Mouse (Mus musculus): ENCODE data around the gene Zfp869.
"Not testable (repeated sequence)": the region's sequence is repeated elsewhere in the genome, so short reads cannot be mapped to it uniquely, and the experiment has no call there.

Zfp869 gene

DNA sequence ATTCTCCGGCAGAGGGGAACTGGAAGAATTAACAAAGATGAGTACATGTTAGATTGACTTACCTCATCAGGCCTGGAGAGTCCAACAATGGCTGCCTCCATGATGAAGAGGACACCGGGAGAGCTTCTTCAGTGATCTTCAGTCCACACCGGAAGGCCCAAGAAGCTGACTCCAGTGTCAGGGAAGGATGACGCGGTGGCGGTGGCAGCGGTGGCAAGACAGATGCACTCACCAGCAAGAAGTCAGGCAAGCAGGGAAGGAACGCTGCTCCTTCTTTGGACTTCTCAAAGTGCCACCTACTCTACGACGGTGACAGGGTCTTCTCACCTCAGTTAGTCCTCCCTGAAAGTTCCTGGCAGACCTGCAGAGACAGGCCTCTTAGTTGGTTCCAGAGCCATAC, at the start of gene Zfp869:
Gene Zfp869, minus strand, starts transcription at position 101 of the 400 bp plus-strand sequence.
- DNase-seq (ENCODE audit: low read depth, low spot score); H3K27me3 ChIP-seq (ENCODE audit: control insufficient read depth, insufficient read depth, low read length, poor library complexity, severe bottlenecking): not testable (repeated sequence)
- H3K36me3 ChIP-seq (ENCODE audit: control insufficient read depth, insufficient read depth, low read length, poor library complexity, severe bottlenecking), result peaks cover 39% of the 10 kb centered on the region

DNA sequence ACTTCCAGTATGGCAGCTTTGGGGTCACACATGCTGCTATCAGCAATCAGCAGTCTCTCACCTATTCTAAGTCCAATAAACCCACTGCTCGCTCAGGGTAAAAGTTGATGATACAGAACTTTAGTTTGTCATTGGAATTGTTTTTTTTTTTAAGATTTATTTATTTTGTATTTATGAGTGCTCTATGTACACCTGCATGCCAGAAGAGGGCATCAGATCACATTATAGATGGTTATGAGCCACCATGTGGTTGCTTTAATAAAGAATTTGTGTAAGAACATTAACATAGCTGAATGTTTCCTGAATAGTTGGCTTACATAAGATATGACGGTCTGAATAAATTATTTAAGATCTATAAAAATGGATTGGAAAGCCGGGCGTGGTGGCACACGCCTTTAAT, 47.8 kb upstream of the Zfp869 start:
- H3K36me3 ChIP-seq (ENCODE audit: control insufficient read depth, insufficient read depth, low read length, poor library complexity, severe bottlenecking), result 0 out of 2 replicates have a peak, but pooled peaks cover 2% of the 10 kb centered on the region
- H3K27me3 ChIP-seq (ENCODE audit: control insufficient read depth, insufficient read depth, low read length, poor library complexity, severe bottlenecking), result no peaks in the 10 kb centered on the region
- DNase-seq (ENCODE audit: low read depth, low spot score), result no peak

DNA sequence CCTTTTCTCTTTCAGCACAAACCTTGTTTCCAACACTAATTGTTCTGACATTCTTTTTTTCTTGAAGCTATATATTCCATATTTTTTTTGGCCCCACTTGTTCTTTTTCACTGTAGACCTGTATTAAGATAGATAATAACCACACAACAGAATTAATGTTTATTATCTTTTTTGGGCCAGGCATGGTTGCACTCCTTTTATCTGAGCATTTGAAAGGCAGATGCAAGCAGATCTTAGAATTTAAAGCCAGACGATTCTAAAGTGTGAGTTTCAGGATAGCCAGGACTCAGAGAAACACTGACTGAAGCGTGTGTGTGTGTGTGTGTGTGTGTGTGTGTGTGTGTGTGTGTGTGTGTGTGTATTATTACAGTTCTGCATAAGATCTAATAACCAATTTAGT, 41.9 kb upstream of the Zfp869 start:
- no peaks in the 10 kb centered on the region for H3K36me3 ChIP-seq (ENCODE audit: control insufficient read depth, insufficient read depth, low read length, poor library complexity, severe bottlenecking)
- DNase-seq (ENCODE audit: low read depth, low spot score), result no peak
- no peaks in the 10 kb centered on the region for H3K27me3 ChIP-seq (ENCODE audit: control insufficient read depth, insufficient read depth, low read length, poor library complexity, severe bottlenecking)

DNA sequence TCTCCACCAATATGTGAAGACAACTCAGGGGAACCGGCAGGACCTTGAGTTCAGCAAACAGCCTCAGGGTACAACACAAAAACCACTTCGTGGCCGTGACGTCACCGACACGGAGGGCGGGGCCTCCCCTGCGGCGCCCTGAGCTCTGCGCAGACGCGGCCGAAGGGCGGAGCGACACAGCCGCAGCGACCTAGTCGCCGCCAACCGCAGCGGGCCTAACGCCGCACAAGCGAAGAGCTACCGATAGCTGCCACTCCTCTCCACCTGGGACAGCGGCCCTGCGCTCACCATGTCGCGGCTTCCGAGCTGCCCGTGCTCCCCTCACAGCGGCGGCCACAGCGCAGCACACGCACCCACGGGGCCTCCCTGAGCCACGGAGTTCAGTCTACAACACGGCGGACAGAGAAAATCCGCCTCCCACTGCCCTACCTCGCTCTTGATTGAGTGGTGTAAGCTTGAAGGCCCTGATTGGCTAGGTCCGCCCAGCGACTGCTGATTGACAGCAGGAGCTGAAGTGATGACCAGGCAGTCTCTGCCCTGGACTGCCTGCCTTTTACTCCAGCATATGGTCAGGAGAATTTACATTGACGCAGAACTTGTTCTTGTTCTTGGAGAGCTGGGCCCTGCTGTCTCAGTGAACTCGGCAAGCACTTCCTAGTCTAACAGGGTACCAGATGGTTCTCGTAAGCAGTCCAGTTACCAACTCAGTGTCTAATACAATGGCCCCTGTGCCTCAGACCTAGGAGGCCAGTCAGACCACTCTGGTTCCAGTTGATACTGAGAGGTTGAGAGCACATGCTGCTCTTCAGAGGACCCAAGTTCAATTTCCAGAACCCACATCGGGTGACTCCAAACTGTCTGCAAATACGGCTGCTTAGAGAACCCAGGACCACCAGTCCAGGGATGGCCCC, 39.3 kb upstream of the Zfp869 start, which contains the start of gene Zfp963:
Gene Zfp963, minus strand, starts transcription at position 427 of the 911 bp plus-strand sequence.
- DNase-seq (ENCODE audit: low read depth, low spot score), result peak; percentile 97
- no peaks in the 10 kb centered on the region for H3K36me3 ChIP-seq (ENCODE audit: control insufficient read depth, insufficient read depth, low read length, poor library complexity, severe bottlenecking)
- H3K27me3 ChIP-seq (ENCODE audit: control insufficient read depth, insufficient read depth, low read length, poor library complexity, severe bottlenecking), result no peaks in the 10 kb centered on the region

DNA sequence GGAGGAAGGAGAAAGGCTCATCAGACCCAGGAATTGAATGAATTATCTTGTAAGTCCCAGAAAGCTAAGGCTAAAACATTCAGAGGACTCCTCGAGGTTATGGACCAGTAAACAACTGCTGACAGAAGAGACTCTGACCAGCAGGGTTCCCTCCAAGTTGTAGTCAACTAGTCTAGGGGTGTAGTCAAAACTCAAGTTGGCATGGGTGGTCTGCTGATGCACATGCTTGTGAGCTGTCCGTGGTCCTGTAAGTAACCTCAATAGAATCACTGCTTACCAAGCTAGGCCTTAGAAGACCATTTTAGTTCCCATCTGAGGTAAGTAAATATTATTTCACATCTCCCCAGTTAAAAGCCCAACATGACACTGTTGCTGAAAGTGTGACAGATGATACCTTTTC, 30.7 kb upstream of the Zfp869 start:
- Histone ChIP-seq H3K27me3 (ENCODE audit: control insufficient read depth, insufficient read depth, low read length, poor library complexity, severe bottlenecking) (no peaks in the 10 kb centered on the region), H3K36me3 (ENCODE audit: control insufficient read depth, insufficient read depth, low read length, poor library complexity, severe bottlenecking) (no peaks in the 10 kb centered on the region)
- DNase-seq (ENCODE audit: low read depth, low spot score), result no peak

DNA sequence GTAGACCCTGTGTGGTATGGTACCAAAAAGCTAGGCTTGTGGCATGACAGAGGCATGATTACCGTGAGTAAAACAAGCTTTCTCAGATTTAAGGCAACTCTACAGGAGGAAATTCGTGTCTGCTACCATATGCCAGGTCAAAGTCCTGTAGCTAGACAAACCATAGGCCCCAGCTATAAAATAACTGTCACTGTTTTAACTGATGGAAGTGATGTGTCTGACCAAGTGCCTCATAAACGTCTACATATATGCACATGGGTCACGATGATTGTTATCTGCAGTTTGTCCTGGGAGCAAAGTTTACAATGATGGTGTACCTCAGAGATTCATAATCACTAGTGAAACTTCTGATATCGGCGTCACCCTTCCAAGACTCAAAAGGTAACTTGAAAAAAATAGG, 30.2 kb upstream of the Zfp869 start:
- Histone ChIP-seq H3K36me3 (ENCODE audit: control insufficient read depth, insufficient read depth, low read length, poor library complexity, severe bottlenecking) (no peaks in the 10 kb centered on the region), H3K27me3 (ENCODE audit: control insufficient read depth, insufficient read depth, low read length, poor library complexity, severe bottlenecking) (no peaks in the 10 kb centered on the region)
- DNase-seq (ENCODE audit: low read depth, low spot score), result no peak

DNA sequence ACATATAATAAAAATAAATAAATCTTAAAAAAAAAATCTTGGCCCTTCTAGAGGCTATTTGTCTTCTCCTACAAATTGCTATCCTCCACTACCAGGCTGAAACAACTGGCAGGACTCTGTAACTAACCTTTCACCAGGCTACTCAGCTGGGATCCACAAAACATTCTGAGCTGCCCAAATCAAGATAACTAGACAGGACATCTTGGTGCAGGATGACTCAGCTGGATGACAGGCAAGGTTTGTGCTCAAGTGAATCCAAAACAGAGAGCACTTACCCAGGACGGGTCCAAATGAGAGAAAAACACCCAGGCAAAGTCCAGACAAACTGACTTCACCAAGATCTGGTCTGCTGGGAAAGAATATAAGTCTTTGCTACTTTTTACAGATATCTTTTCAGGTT, 25.0 kb upstream of the Zfp869 start:
- no peak for DNase-seq (ENCODE audit: low read depth, low spot score)
- Histone ChIP-seq H3K36me3 (ENCODE audit: control insufficient read depth, insufficient read depth, low read length, poor library complexity, severe bottlenecking) (no peaks in the 10 kb centered on the region), H3K27me3 (ENCODE audit: control insufficient read depth, insufficient read depth, low read length, poor library complexity, severe bottlenecking) (no peaks in the 10 kb centered on the region; the same call in 1 of the 2 replicates)

DNA sequence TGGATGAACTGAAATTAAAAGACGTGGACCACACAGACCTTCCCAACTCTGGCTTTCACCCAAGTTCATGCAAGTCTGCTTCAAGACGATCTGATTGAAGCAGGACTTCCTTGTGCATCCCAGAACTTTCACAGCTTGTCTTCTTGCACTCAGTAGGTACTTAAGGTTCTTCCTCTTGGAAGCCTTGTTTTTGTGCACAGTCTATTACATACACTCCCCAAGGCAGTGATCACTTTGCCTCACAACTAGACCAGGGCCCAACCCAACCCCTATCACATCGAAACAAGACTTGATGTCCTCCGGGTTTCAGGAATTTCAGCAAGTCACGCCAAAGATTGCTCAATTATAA, 6.7 kb upstream of the Zfp869 start:
- Histone ChIP-seq H3K36me3 (ENCODE audit: control insufficient read depth, insufficient read depth, low read length, poor library complexity, severe bottlenecking) (peaks cover 3% of the 10 kb centered on the region; the same call in 1 of the 2 replicates), H3K27me3 (ENCODE audit: control insufficient read depth, insufficient read depth, low read length, poor library complexity, severe bottlenecking) (no peaks in the 10 kb centered on the region)
- no peak for DNase-seq (ENCODE audit: low read depth, low spot score)

DNA sequence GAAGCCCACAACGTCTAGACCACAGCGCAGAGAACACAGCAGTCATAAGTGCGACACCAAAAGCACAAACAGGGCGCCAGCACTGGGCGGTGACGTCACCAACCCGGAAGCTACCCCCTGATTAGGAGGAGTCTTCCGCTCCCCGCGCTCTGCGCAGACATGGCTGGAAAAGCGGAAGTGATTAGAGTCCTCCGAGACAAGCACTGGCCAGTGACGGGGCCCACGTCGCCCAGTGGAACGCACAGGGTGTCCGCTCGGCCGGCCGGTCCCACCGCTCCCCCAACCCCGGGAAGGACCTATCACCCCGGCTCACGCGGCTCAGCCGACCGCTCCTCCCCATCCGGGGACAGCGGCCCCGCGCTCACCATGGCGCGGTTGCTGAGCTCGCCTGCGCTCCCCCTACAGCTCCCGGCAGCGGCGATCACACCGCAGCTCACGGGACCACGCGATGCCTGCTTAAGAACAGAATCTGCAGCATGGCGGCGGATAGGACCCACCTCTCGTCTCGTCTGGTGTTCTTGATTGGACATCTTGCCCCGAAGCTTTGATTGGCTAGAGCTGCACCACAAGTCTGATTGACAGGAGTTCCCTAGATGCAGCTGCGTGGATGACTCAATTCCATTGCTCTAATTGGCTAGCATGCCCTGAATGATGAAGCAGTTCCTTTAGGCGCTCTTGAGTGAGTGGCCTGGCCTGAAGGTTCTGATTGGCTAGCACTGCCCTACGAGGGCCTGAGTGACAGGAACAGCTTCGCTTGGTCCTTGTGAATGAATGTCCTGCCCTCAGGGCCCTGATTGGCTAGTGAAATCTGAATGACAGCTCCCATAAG, 6.1 kb upstream of the Zfp869 start:
- DNase-seq (ENCODE audit: low read depth, low spot score), result peak; percentile 99
- no peaks in the 10 kb centered on the region for H3K27me3 ChIP-seq (ENCODE audit: control insufficient read depth, insufficient read depth, low read length, poor library complexity, severe bottlenecking)

DNA sequence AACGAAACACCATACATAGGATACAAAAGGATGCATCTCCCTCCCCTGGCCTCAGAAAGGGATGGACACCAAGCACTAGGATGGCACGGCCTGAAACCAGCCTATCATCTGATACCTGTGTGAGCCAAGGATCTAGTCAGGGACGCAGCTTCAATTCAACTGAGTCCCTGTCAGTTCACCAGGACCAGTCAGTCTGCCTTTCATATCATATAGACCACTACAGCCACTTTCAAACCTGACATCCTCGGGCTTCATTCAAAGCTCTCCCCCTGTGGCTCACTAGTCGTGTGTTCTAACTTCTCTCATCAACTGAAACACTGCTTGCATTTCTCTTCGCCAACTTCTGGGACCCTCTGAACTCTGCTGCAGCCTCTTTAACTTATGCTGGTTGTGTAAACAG, 4.8 kb upstream of the Zfp869 start:
- H3K27me3 ChIP-seq (ENCODE audit: control insufficient read depth, insufficient read depth, low read length, poor library complexity, severe bottlenecking), result no peaks in the 10 kb centered on the region
- peaks cover 7% of the 10 kb centered on the region; the same call in 1 of the 2 replicates for H3K36me3 ChIP-seq (ENCODE audit: control insufficient read depth, insufficient read depth, low read length, poor library complexity, severe bottlenecking)
- DNase-seq (ENCODE audit: low read depth, low spot score), result peak; percentile 14

More for the DNA sequence above, 6.1 kb upstream of the Zfp869 start:
- H3K36me3 ChIP-seq (ENCODE audit: control insufficient read depth, insufficient read depth, low read length, poor library complexity, severe bottlenecking), result peaks cover 7% of the 10 kb centered on the region; the same call in 1 of the 2 replicates

DNA sequence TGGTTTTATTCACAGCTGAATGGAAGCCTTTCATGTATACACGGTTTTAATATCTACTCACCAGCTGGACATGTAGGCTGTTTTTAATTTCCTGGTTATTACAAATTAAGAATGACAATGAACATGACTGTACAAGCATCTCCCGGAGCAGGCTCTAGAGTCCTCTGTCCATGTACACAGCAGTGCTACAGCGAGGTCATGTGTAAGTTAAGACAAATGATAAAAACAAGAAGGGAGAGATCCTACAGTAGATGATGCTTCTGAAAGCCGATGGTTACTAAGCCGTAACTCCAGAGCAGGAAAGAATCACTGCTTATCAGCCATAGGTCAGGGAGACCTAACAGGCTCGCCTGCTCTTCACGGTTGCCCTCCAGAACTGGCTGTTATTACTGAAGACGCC, 3.0 kb upstream of the Zfp869 start:
- no peak for DNase-seq (ENCODE audit: low read depth, low spot score)
- Histone ChIP-seq H3K36me3 (ENCODE audit: control insufficient read depth, insufficient read depth, low read length, poor library complexity, severe bottlenecking) (peaks cover 19% of the 10 kb centered on the region; the same call in 1 of the 2 replicates), H3K27me3 (ENCODE audit: control insufficient read depth, insufficient read depth, low read length, poor library complexity, severe bottlenecking) (no peaks in the 10 kb centered on the region)

DNA sequence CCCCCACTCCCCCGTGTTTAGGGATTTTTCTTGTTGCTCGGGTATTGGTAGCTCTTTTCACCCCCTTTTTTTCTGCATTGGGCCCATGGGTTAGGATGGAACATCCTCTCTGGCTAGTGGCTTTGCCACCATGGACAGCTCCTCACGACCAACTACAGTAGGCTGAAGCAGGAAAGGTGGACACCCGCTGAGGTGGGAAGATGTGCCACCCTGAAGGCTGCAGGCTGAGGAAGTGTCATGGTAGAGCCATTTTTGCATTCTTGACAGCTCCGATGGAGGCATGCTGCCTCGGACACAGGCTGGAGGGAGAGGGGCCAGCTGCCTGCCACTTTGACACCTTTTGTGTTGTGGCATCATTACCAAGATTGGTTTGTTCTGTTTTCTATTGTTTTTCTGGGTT, 8.7 kb downstream of the Zfp869 start:
- Histone ChIP-seq H3K27me3 (ENCODE audit: control insufficient read depth, insufficient read depth, low read length, poor library complexity, severe bottlenecking) (no peaks in the 10 kb centered on the region), H3K36me3 (ENCODE audit: control insufficient read depth, insufficient read depth, low read length, poor library complexity, severe bottlenecking) (peaks cover 12% of the 10 kb centered on the region)
- no peak for DNase-seq (ENCODE audit: low read depth, low spot score)

DNA sequence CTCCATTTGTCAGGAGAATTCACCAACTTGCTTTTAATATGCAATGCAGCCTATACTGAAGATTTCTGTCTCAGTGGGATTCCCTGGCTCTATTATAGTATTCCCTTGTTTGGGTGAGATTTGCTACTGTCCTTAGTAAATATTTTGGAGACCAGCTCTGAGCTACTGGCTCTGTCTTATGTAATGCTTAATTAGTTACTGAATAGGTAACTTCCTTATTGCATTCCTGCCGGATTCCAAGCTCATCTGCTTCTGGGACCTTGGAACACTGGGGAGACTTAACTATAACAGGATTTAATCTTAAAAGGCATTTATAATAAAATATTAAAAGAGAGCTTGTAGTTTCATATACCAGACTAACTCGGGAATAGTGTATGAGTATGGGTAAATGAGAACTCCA, 45.5 kb downstream of the Zfp869 start:
- H3K27me3 ChIP-seq (ENCODE audit: control insufficient read depth, insufficient read depth, low read length, poor library complexity, severe bottlenecking); H3K36me3 ChIP-seq (ENCODE audit: control insufficient read depth, insufficient read depth, low read length, poor library complexity, severe bottlenecking); DNase-seq (ENCODE audit: low read depth, low spot score): not testable (repeated sequence)

DNA sequence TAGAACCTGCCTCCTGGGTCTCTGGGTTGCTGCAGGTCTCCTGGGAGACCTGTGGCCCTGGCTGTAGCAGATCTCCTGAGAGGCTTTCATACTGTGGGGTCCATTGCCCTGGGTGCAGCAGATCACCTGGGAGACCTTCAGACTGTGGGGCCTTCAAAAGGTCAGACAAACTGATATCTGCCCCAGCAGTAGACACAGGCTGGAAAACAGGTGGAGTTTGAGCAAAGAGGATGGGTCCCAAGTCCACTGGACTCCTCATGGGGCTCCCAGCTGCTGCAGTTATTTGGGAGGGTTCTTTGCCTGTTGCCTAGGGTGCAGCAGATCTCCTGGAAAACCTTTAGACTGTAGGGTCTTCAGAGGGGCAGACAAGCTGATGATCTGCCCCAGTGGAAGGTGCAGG, 49.2 kb downstream of the Zfp869 start:
- H3K27me3 ChIP-seq (ENCODE audit: control insufficient read depth, insufficient read depth, low read length, poor library complexity, severe bottlenecking), result no peaks in the 10 kb centered on the region
- DNase-seq (ENCODE audit: low read depth, low spot score), result no peak
- no peaks in the 10 kb centered on the region for H3K36me3 ChIP-seq (ENCODE audit: control insufficient read depth, insufficient read depth, low read length, poor library complexity, severe bottlenecking)

All from splenic B cell, adult 2 months (primary cell).